Mouse (Mus musculus) macrophage (primary cell): ENCODE measurements around the gene Cryz. TPM values are rescaled to one million over a fixed set of nuclear protein-coding genes. Genes with fewer than 3 reads are reported as not detected.

Source experiments
- H3K27ac ChIP-seq: fragments of 350-480 bp; formaldehyde crosslinking; 2 replicates; pipeline ENCODE4 v1.9.0; 2021
- H3K36me3 ChIP-seq: fragments of 350-480 bp; formaldehyde crosslinking; 2 replicates; pipeline ENCODE4 v1.9.0; 2021; ENCODE audit errors: inconsistent target
- H3K4me3 ChIP-seq: fragments of 350-480 bp; formaldehyde crosslinking; 2 replicates; pipeline ENCODE4 v1.9.0; 2021; ENCODE audit errors: inconsistent target
- H3K79me2 ChIP-seq: fragments of 350-480 bp; formaldehyde crosslinking; 2 replicates; pipeline ENCODE4 v1.9.0; 2021; ENCODE audit errors: inconsistent target
- WGBS: methylation state at CpG from one replicate; pipeline ENCODE4 v1.1.7; 2026; ENCODE audit warnings: inconsistent platforms; ENCODE audit not compliant: missing documents; 5-methylcytosine and 5-hydroxymethylcytosine counted together
- polyA plus RNA-seq: library from polyadenylated mRNA; stranded (reverse); fragments of 250-400 nt; gene quantifications from 3 replicates; pipeline ENCODE4 v1.2.4, GENCODE M21; 2018; ENCODE audit warnings: inconsistent platforms

Cryz gene
- polyA plus RNA-seq, 1 experiment from 2014 or later, result 7.0 TPM

- no peaks in the 10 kb centered on the region for H3K79me2 ChIP-seq
- no peaks in the 10 kb centered on the region for H3K36me3 ChIP-seq
- no peak overlapping the region for H3K27ac ChIP-seq
- no peak overlapping the region for H3K4me3 ChIP-seq
- WGBS, result 60% methylated on average over 28 of the region's 29 CpGs
Measured at GRCm38 (mm10) chr3:154646638-154647442, 50.3 kb downstream of the Cryz start.

- Histone ChIP-seq H3K79me2 (no peaks in the 10 kb centered on the region), H3K4me3 (no peak overlapping the region)
- WGBS, result 54% methylated on average over 7 of the region's 7 CpGs
Measured at GRCm38 (mm10) chr3:154647443-154647780, 50.9 kb downstream of the Cryz start.

GRCm38 (mm10) chr3:154649411-154650285 lies 53.1 kb downstream of the Cryz start:
- no peaks in the 10 kb centered on the region for H3K79me2 ChIP-seq
- 84% methylated on average over 20 of the region's 20 CpGs for WGBS
- H3K27ac ChIP-seq, result no peak overlapping the region

More at GRCm38 (mm10) chr3:154647443-154647780, 50.9 kb downstream of the Cryz start:
- no peaks in the 10 kb centered on the region for H3K36me3 ChIP-seq
- no peak overlapping the region for H3K27ac ChIP-seq

DNA sequence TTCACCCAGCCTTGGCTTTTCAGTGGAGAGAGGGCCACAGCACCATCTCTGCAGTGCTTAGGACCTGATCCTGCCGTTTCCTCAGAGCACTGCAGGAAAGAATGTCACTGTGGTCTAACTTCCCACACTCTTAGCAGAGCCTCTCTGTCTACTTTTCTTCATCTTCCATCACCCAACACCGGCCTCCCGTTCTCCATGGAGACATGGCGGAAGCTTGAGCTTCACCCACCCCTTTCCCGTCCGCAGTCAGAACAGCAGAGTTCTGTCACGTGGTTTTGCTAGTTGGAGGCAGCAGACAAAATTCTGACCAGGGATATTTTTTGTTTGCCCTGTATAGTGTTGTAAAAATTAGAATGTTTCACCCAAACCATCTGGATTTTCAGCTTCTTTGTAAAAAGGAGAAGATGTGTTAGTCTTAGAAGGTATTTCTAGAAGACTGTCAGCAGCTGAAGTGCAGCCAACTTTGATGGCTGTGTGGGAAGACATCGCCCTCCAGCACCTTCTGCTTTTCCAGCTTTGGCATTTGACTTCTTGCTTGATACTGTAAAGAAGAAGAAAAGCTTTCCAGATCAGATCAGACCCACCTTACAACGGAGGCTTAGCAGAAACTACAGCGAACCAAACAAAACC lies 54.8 kb downstream of the Cryz start:
- no peaks in the 10 kb centered on the region for H3K36me3 ChIP-seq
- H3K27ac ChIP-seq, result no peak overlapping the region
- H3K4me3 ChIP-seq, result no peak overlapping the region
- no peaks in the 10 kb centered on the region for H3K79me2 ChIP-seq
- WGBS, result 73% methylated on average over 10 of the region's 10 CpGs

More at GRCm38 (mm10) chr3:154649411-154650285, 53.1 kb downstream of the Cryz start:
- Histone ChIP-seq H3K4me3 (no peak overlapping the region), H3K36me3 (no peaks in the 10 kb centered on the region)

GRCm38 (mm10) chr3:154652581-154653420 lies 56.3 kb downstream of the Cryz start:
- Histone ChIP-seq H3K27ac (no peak overlapping the region), H3K79me2 (no peaks in the 10 kb centered on the region), H3K4me3 (no peak overlapping the region), H3K36me3 (no peaks in the 10 kb centered on the region)
- 48% methylated on average over 24 of the region's 24 CpGs for WGBS

DNA sequence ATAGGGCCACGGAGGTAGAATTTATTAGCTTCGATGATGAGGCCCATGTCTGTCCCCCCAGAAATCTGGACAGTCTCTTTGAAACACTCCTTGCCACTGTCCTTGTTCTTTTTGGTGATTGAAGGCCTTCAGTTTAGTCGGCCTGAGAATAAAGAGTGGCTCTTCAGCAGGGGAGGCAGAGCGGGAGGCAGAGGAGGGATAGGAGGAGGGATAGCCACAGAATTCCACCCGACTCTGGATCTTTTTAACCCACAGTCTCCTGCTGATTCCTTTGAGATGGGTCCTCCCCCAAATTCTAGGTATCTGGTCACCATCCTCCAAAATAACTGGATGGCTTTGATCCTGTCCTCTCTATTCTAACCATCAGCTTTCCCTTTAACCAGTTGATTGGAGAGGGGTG lies 56.9 kb downstream of the Cryz start:
- WGBS, result 77% methylated on average over 5 of the region's 5 CpGs
- Histone ChIP-seq H3K36me3 (no peaks in the 10 kb centered on the region), H3K79me2 (no peaks in the 10 kb centered on the region), H3K27ac (no peak overlapping the region), H3K4me3 (no peak overlapping the region)

GRCm38 (mm10) chr3:154654284-154654683 lies 57.8 kb downstream of the Cryz start:
- 80% methylated on average over 6 of the region's 6 CpGs for WGBS
- no peaks in the 10 kb centered on the region for H3K79me2 ChIP-seq
- H3K36me3 ChIP-seq, result no peaks in the 10 kb centered on the region
- no peak overlapping the region for H3K4me3 ChIP-seq
- H3K27ac ChIP-seq, result no peak overlapping the region

DNA sequence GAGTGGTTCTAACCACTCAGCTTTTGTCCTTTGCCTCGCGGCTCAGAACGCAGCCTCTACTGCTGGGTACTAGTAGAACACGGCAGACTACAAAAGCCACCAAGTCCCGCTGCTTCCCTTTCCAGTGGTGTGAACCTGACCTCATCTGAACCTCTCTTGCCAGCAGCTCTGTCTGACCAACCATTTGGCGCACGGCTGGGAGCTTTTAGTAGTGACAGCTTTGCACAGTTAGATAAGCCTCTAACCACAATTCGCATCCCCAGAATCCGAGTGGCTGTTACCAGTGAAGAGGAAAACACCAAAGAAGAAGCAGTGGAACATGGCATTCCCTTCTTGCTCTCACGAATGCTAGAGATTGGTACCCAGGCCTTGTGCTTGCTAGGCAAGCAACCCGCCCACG lies 58.4 kb downstream of the Cryz start:
- no peaks in the 10 kb centered on the region for H3K79me2 ChIP-seq
- H3K4me3 ChIP-seq, result no peak overlapping the region
- no peaks in the 10 kb centered on the region for H3K36me3 ChIP-seq
- WGBS, result 83% methylated on average over 10 of the region's 12 CpGs
- H3K27ac ChIP-seq, result no peak overlapping the region

- Histone ChIP-seq H3K79me2 (no peaks in the 10 kb centered on the region), H3K27ac (no peak overlapping the region), H3K4me3 (no peak overlapping the region), H3K36me3 (no peaks in the 10 kb centered on the region)
- WGBS, result 90% methylated on average over 5 of the region's 5 CpGs
Measured at GRCm38 (mm10) chr3:154655711-154656110, 59.2 kb downstream of the Cryz start.

DNA sequence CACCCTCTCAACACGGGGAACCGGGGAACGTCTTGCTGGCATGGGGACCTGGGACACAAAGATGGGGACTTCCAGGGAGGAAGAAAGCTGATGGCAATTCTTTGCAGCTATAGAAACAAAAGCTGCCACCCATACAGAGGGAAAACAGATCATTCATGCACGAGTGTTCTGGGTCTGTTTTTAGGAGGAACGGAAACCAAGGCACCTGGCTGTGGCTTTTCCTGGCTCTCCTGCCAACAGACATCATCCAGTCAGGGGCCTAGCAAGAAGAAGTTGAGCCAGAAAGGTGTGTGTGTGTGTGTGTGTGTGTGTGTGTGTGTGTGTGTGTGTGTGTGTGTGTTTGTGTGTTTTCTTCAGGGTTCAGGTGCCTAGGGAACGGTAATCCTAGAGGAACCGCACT lies 67.0 kb downstream of the Cryz start, which contains the start of gene Erich3:
Erich3 (plus strand) TSS at position 315 of the 400 bp plus-strand sequence.
- 34% methylated on average over 6 of the region's 7 CpGs for WGBS
- H3K4me3 ChIP-seq, result no peak within 1 kb of the TSS
- no peak within 1 kb of the TSS for H3K27ac ChIP-seq
- no peaks in the 10 kb centered on the region for H3K36me3 ChIP-seq
- no peaks in the 10 kb centered on the region for H3K79me2 ChIP-seq

DNA sequence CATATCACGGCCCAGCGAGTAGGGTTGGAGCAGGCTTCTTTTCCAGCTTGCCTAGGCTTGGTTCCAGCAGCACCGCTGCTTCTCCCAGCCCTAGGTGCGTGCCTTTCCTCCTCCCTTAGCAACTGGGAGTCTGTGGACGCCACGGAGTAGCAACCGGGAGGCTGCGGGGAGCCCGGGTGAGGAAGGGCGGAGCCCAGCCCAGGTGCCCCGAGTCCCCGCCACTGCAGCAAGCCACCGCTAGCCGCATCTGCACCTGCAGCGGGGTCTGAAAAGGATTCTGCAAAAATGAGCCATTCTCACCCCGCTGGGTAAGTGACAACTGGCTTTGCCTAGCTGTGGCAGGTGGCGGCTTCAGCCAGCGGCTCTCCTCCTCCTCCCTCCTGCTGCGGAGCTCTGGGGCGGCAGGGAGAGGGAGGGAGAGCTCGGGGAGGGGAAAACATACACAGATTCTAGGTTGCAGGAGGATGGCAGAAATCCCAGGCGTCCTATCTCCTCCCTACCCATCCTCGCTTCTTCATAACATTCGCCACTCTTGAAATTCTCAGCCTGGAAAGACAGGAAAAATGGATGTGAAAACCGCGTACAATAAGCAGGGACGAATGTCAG lies 67.6 kb downstream of the Cryz start:
- Histone ChIP-seq H3K36me3 (no peaks in the 10 kb centered on the region), H3K27ac (no peak overlapping the region), H3K4me3 (no peak overlapping the region), H3K79me2 (no peaks in the 10 kb centered on the region)
- 11% methylated on average over 26 of the region's 27 CpGs for WGBS

DNA sequence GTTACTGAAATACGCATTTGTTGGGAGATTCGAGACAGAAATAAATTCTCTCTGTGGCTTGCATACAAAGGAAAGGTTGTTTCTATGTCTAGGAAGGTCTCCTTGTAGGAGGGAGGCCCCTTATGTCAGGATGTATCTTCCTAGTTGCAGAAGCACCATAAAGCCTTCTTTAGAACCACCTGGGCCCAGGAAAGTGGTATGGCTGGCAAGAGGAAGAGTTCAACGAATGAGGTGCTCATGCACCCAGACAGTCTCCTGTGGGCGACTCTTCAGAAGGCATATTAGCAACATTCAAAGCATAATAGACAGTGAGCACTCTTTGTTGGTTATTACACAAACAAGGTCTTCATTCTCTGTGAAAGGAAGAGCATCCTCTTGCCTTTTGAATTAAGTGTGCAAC lies 68.1 kb downstream of the Cryz start:
- WGBS, result 61% methylated on average over 4 of the region's 4 CpGs
- Histone ChIP-seq H3K79me2 (no peaks in the 10 kb centered on the region), H3K4me3 (no peak overlapping the region), H3K36me3 (no peaks in the 10 kb centered on the region), H3K27ac (no peak overlapping the region)

DNA sequence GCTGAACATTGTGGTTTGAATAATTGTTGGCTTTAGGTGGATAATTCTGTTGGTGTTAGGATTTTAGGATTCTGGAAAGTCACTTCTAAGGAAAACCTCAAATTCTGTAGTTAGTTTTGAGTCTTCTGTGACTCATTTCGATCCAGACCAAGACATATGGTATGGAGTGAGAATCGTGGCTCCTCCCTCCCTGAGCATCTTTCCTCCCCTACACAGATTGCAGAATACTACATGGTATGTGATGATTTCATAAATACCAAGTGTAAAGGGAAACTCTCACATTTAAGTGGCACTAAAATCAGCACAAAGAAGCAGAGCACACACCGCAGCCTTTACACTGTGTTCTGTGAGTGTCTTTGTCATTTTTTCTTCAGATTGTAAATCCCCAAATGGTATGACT lies 72.0 kb downstream of the Cryz start:
- Histone ChIP-seq H3K4me3 (no peak overlapping the region), H3K36me3 (no peaks in the 10 kb centered on the region), H3K79me2 (no peaks in the 10 kb centered on the region), H3K27ac (no peak overlapping the region)
- 78% methylated on average over 3 of the region's 3 CpGs for WGBS

- no peaks in the 10 kb centered on the region for H3K79me2 ChIP-seq
- no peaks in the 10 kb centered on the region for H3K36me3 ChIP-seq
- H3K27ac ChIP-seq, result no peak overlapping the region
- H3K4me3 ChIP-seq, result no peak overlapping the region
- WGBS, result 75% methylated on average over 6 of the region's 6 CpGs
Measured at GRCm38 (mm10) chr3:154670584-154670983, 74.1 kb downstream of the Cryz start.
